Mouse (Mus musculus) kidney, postnatal 0 days (tissue): ENCODE data around the gene Dcst2. TPM values are rescaled to one million over a fixed set of nuclear protein-coding genes. Genes with fewer than 3 reads are reported as not detected.
A peak's percentile ranks its signal among the peaks of the same experiment; 100 is the strongest.

ENCODE experiments used
- ATAC-seq: fragments of 200-750 bp; cut with Nextera tagmentation; replicated peaks from 2 replicates; pipeline ENCODE4 v1.8.0; 2017; ENCODE audit warnings: low read depth, moderate number of reproducible peaks, moderate TSS enrichment, moderate library complexity; ENCODE audit not compliant: low FRiP score
- DNase-seq: peaks from one replicate; pipeline ENCODE4 v3.0.0-alpha.2; 2016; ENCODE audit warnings: low spot score
- H3K27ac ChIP-seq: fragments of 300-500 bp; sonication (generic); 2 replicates; pipeline ENCODE4 v1.5.1; 2014; ENCODE audit warnings: mild to moderate bottlenecking
- H3K27me3 ChIP-seq: fragments of 300-500 bp; sonication (generic); 2 replicates; pipeline ENCODE4 v1.6.1; 2014; ENCODE audit warnings: low read length, mixed read lengths; ENCODE audit not compliant: insufficient read depth
- H3K36me3 ChIP-seq: fragments of 300-500 bp; sonication (generic); 2 replicates; pipeline ENCODE4 v1.6.1; 2014; ENCODE audit warnings: low read length, mixed read lengths; ENCODE audit not compliant: insufficient read depth
- H3K4me1 ChIP-seq: fragments of 300-500 bp; sonication (generic); replicated peaks from 2 replicates; pipeline ENCODE4 v1.6.1; 2014; ENCODE audit warnings: antibody characterized with exemption, low read length, mixed read lengths; ENCODE audit not compliant: insufficient read depth
- H3K4me2 ChIP-seq: fragments of 300-500 bp; sonication (generic); 2 replicates; pipeline ENCODE4 v1.6.1; 2014; ENCODE audit warnings: mild to moderate bottlenecking, low read length, moderate library complexity, mixed read lengths
- H3K4me3 ChIP-seq: fragments of 300-500 bp; sonication (generic); replicated peaks from 2 replicates; pipeline ENCODE4 v1.5.1; 2014; ENCODE audit warnings: low read depth, low read length
- H3K9ac ChIP-seq: fragments of 300-500 bp; sonication (generic); 2 replicates; pipeline ENCODE4 v1.6.1; 2014; ENCODE audit warnings: low read depth, low read length
- H3K9me3 ChIP-seq: fragments of 300-500 bp; sonication (generic); replicated peaks from 2 replicates; pipeline ENCODE4 v1.6.1; 2016; ENCODE audit warnings: low read length, inconsistent platforms, mixed read lengths
- CTCF ChIP-seq: IDR thresholded peaks from 2 replicates; pipeline ENCODE4 v1.5.1; 2016; ENCODE audit warnings: antibody characterized with exemption, low read depth, mild to moderate bottlenecking, moderate library complexity
- WGBS: fragments of 180-500 bp; shearing (Covaris S2); extraction: QIAGEN DNeasy Blood & Tissue Kit; methylation state at CpG from one replicate; pipeline ENCODE4 v1.1.7; 2014; 5-methylcytosine and 5-hydroxymethylcytosine counted together
- polyA plus RNA-seq: library from polyadenylated mRNA; unstranded; fragments of >200 nt; fragmentation: Nextera tagmentation; extraction: Ambion mirVana; gene quantifications from 2 replicates; pipeline ENCODE4 v1.2.1, GENCODE M21; 2015

Dcst2 gene
- polyA plus RNA-seq = 0.57 and 0.62 TPM in 2 replicates

DNA sequence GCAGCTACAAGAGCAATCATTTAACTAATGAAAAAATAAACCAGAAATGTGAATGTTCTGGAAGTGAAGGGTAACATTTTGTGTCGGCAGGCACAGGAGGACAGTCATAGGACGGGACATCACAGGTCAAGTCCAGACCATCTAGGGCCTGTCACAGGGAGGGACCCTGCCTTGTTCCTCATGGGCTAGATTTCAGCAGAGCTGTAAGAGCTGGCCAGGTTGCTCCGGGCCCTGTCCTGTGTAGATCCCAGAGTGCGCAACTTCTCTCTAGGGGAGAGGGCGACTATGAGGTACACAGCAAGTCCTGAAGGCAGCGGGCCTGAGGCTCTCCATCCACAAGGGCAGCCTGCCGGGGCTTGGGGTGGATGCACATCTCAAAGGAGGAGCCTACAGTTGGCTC, at the start of gene Dcst2:
Gene Dcst2 (plus strand): TSS at position 301 of the 400 bp plus-strand sequence.
- no peak for ATAC-seq
- no peaks in the 10 kb centered on the region for H3K9me3 ChIP-seq
- H3K4me3 ChIP-seq = no peak within 1 kb of the TSS
- no peak for TF ChIP-seq CTCF
- no peaks in the 10 kb centered on the region for H3K36me3 ChIP-seq
- no peak within 1 kb of the TSS for H3K4me2 ChIP-seq
- no peak within 1 kb of the TSS for H3K27ac ChIP-seq
- no peak within 1 kb of the TSS for H3K9ac ChIP-seq
- no peaks in the 10 kb centered on the region for H3K4me1 ChIP-seq
- WGBS = 92% methylated on average over 7 of the region's 7 CpGs
- DNase-seq = no peak
- no peaks in the 10 kb centered on the region for H3K27me3 ChIP-seq

DNA sequence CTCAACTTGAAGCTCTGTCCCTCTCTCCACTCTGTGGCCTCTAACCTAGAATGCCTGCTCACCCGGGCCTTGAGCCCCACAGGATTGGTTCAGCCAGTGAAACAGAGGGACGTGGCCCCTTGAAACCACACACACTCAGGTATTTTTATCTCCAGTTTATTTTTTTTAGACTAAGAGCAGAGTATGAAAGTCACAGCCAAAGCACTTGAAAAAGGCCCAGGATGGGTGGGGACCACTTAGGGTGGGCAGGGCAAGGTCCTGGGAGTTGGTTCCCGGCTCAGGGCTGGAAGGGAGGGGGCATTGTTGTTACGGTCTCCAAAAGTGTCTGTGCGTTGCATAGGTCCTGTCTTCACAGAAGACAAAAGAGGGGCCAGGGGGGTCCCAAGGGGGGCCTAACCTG, 47.4 kb upstream of the Dcst2 start:
- WGBS = 80% methylated on average over 5 of the region's 5 CpGs
- Histone ChIP-seq H3K9me3 (no peaks in the 10 kb centered on the region), H3K4me2 (no peak overlapping the region), H3K27me3 (0 out of 2 replicates have a peak, but pooled peaks cover 6% of the 10 kb centered on the region), H3K9ac (no peak overlapping the region), H3K27ac (no peak overlapping the region; the same call in 1 of the 2 replicates), H3K36me3 (no peaks in the 10 kb centered on the region), H3K4me1 (peaks cover 21% of the 10 kb centered on the region), H3K4me3 (no peak overlapping the region)
- ATAC-seq (no peak), DNase-seq (no peak)
- no peak for TF ChIP-seq CTCF

DNA sequence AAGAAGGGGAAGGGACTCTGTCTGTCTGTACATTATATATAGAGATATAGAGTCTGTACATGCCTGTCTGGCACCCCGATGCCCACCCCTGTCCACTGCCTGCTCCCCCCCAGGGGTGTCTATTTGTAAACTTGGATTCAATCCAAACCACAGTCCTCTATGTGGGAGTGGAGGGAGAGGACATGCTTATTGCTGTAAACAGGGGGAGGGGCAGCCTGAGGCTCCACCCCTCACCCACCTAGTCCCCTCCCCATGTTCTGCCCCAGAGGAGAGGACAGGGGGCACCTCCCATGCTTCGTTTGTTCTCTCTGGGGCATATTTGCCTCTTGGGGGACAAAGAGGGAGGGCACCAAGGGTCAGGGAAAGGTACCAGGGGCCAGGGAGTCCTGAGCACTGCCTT, 47.0 kb upstream of the Dcst2 start:
- peaks cover 26% of the 10 kb centered on the region for H3K4me1 ChIP-seq
- WGBS = 55% methylated on average over 2 of the region's 2 CpGs
- H3K9ac ChIP-seq = no peak overlapping the region
- no peaks in the 10 kb centered on the region for H3K9me3 ChIP-seq
- TF ChIP-seq CTCF = no peak
- H3K4me2 ChIP-seq = peak overlapping the region; percentile 62
- DNase-seq (no peak), ATAC-seq (peak; percentile 12; the same call in 1 of the 2 replicates)
- H3K36me3 ChIP-seq = no peaks in the 10 kb centered on the region
- H3K27ac ChIP-seq = 0 out of 2 replicates have a peak overlapping the region, but pooled peaks have one; percentile 19
- peak overlapping the region; percentile 21; the same call in 1 of the 2 replicates for H3K4me3 ChIP-seq
- 0 out of 2 replicates have a peak, but pooled peaks cover 6% of the 10 kb centered on the region for H3K27me3 ChIP-seq

DNA sequence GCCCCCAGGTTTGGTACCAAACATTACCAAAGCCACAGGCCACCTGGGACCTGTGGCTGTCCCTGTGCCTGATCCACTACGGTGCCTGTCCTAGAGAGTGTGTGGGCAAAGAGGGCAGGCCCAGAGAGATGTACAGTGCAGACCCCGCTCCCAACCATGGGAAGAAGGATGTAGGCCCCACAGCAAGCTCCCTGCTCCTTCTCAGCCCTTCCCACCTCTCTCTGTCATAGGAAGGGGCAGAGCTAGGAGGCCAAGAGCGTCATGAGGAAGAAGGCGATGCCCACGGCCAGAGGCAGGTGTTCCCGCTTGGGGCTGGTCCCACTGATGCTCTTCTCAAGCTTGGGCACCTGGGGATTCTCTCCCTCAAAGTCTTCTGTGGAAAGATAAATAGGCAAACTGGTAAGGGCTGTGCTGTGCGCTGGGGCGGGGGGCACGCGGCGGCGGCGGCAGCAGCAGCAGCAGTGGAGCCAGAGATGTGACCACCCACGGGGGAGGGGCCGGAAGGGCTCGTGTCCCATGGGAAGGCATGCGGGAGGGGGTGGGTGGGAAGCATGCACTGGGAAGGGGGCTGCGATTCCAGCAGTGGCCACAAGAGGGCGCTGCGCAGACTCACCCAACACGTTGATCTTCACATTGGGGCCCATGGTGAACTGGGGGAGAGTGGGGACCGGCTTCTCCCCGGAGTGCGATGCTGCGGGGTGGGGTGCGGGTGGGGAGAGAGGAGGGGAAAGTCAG, 46.4 kb upstream of the Dcst2 start:
- ATAC-seq = peak; percentile 34
- peak; percentile 80 for DNase-seq
- peak; percentile 87 for TF ChIP-seq CTCF

DNA sequence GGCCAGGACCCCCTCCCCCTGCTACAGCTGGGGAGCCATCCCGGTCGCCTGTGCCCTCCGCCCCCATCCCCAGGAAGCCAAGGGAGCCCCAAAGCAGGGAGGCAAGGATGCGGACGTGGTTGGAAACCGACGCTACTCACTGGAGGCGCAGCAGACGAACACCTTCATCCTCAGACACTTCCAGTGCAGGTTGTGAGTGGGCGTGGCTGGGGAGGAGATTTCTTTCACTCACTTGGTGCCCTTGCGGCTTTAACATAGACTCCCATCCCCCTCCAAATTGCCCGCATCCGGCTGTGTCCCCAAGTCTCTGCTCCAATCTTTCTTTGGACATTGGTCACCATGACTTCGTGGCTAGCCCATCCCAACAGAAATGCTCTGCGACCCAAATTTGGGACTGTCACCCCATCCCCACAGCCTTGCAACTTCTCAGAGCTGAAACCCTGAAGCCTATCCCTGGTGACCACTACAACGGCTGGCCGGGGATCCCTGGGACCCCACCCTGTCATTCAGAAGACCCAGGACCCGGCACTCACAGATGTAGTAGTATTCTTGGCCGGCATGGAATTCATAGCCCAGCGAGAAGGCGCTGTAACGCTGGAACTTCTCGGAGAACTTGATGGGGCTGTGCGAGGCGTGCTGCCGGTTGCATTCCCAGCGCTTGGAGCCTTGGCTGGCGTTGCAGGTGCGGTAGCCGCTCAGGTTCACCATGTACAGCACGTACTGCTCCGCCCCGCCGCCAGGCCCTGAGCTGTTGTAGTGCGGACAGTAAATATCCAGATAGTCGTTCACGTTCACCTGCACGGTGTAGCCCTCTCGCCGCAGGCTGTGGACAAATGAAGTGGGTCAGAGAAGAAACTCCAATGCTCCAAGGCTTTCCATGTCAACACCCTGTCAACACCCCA, 45.6 kb upstream of the Dcst2 start:
- DNase-seq = no peak
- ATAC-seq = no peak
- peak overlapping the region; percentile 21 for H3K4me3 ChIP-seq
- no peak overlapping the region for H3K27ac ChIP-seq
- no peak for TF ChIP-seq CTCF
- 14% methylated on average over 40 of the region's 40 CpGs for WGBS
- peaks cover 14% of the 10 kb centered on the region; the same call in 1 of the 2 replicates for H3K27me3 ChIP-seq
- H3K36me3 ChIP-seq = no peaks in the 10 kb centered on the region
- peak overlapping the region; percentile 62 for H3K4me2 ChIP-seq
- no peak overlapping the region for H3K9ac ChIP-seq
- H3K4me1 ChIP-seq = peaks cover 39% of the 10 kb centered on the region
- no peaks in the 10 kb centered on the region for H3K9me3 ChIP-seq

More for the DNA sequence above, 46.4 kb upstream of the Dcst2 start:
- no peaks in the 10 kb centered on the region for H3K9me3 ChIP-seq
- H3K4me3 ChIP-seq = peak overlapping the region; percentile 21
- peaks cover 10% of the 10 kb centered on the region; the same call in 1 of the 2 replicates for H3K27me3 ChIP-seq
- H3K4me2 ChIP-seq = peak overlapping the region; percentile 62
- H3K36me3 ChIP-seq = no peaks in the 10 kb centered on the region
- 5% methylated on average over 26 of the region's 26 CpGs for WGBS
- H3K4me1 ChIP-seq = peaks cover 31% of the 10 kb centered on the region
- peak overlapping the region; percentile 15; the same call in 1 of the 2 replicates for H3K9ac ChIP-seq
- 0 out of 2 replicates have a peak overlapping the region, but pooled peaks have one; percentile 19 for H3K27ac ChIP-seq

DNA sequence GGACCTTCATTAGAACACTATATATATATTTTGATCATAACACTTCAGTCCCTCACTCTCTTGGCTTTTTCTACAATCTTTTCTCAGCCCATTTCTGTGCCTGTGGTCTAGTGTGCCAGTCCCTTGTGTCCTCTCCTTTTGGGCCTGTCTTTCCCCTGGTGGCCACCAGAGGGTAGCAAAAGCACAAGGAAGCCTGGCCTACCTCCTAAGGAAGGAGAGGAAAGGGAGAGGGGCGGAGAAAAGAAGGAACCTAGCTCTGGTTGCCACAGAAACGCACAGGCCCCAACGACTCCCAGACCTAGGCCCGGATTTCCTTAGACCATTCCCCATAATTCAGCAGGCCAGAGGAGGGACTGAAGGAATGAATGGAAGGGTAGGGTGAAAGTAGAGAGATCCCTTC, 44.9 kb upstream of the Dcst2 start:
- H3K9ac ChIP-seq = no peak overlapping the region
- 0% methylated on average over 4 of the region's 4 CpGs for WGBS
- peak; percentile 96 for DNase-seq
- peaks cover 17% of the 10 kb centered on the region; the same call in 1 of the 2 replicates for H3K27me3 ChIP-seq
- no peak overlapping the region for H3K4me3 ChIP-seq
- peak overlapping the region; percentile 62; the same call in 1 of the 2 replicates for H3K4me2 ChIP-seq
- peaks cover 45% of the 10 kb centered on the region for H3K4me1 ChIP-seq
- peak; percentile 96 for TF ChIP-seq CTCF
- H3K9me3 ChIP-seq = no peaks in the 10 kb centered on the region
- no peak for ATAC-seq
- no peaks in the 10 kb centered on the region for H3K36me3 ChIP-seq
- no peak overlapping the region for H3K27ac ChIP-seq
